Mouse (Mus musculus) brain, adult 2 months (tissue): ENCODE data around the gene Olfr17.
"Not testable (repeated sequence)": the region's sequence is repeated elsewhere in the genome, so short reads cannot be mapped to it uniquely, and the experiment has no call there.

Experiments used
- DNase-seq: peaks from one replicate; pipeline ENCODE4 v3.0.0; 2011; ENCODE audit warnings: low read depth, low spot score

Gene Olfr17

GRCm38 (mm10) chr7:107092920-107093319 is at the start of gene Olfr17:
Olfr17 (plus strand) TSS chr7:107093220.
- DNase-seq, result no peak

DNA sequence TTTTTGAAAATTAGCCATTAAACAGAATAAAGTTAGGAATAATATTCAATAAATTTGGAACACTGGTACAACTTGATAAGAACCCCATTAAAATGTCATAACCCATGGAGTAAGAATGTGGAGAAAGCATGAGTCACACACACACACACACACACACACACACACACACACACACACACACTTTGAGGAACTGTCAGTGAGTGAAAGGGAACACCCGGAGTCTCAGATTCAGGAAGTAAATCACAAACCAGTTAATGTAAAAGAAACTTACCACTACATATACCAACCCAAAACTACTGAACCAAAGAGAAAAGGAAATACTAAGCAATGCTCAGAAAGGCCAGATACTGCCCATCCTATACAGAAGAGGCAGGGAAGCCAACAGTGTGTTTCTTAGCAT is 48.6 kb upstream of the Olfr17 start:
- no peak for DNase-seq

- peak; percentile 62 for DNase-seq
These were observed 47.2 kb upstream of the Olfr17 start for GRCm38 (mm10) chr7:107045833-107046232.

GRCm38 (mm10) chr7:107047578-107047977 is 45.4 kb upstream of the Olfr17 start:
- DNase-seq, result no peak

GRCm38 (mm10) chr7:107070681-107071080 is 22.3 kb upstream of the Olfr17 start, which contains the start of gene Olfr714:
Olfr714 (plus strand) TSS chr7:107070981.
- no peak for DNase-seq

DNA sequence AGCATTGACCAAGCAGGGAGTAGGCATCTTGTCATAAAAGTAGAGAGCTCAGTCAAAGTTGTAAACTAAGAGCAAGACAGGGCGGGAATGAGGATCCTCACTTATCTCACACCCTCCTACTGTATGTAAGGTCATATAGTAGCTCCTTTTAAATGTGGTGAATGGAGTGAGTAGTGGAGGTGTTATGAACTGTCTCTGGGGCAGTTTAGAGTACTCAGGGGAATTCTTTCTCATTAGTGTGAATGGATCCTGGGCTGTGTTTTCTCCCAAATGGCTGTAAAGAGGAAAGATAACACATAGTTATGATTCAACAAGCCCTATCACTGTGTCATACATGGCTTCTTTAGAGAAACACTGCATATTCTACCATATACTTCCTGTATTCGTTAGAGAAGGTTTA is 17.2 kb downstream of the Olfr17 start, which contains the start of gene Olfr715b:
Olfr715b (minus strand) TSS at position 101 of the 400 bp plus-strand sequence.
- DNase-seq, result not testable (repeated sequence)

DNA sequence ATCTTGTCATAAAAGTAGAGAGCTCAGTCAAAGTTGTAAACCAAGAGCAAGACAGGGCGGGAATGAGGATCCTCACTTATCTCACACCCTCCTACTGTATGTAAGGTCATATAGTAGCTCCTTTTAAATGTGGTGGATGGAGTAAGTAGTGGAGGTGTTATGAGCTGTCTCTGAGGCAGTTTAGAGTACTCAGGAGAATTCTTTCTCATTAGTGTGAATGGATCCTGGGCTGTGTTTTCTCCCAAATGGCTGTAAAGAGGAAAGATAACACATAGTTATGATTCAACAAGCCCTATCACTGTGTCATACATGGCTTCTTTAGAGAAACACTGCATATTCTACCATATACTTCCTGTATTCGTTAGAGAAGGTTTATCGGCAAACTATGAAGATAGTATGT is 38.0 kb downstream of the Olfr17 start, which contains the start of gene Olfr715:
Olfr715 (minus strand) TSS at position 101 of the 400 bp plus-strand sequence.
- not testable (repeated sequence) for DNase-seq

DNA sequence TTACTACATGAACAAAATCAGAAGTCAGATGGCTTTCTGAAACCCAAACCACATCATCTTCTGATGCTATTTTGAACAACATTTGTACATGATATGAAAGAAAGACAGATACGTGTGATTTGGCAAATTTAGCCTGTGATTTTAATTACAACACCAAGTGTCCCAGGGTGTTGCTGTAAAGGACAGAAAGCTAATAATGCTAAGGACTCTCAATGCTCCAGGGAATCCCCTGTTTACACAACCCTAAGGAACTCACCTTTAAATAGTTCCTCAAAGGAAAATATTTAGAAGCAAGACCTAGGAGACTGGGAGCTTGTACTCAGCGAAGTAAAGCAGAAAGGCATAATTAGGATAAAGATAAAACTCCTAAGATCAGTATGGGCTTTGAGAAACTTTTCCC is 45.0 kb downstream of the Olfr17 start, which contains the start of gene Olfr716:
Olfr716 (plus strand) TSS at position 301 of the 400 bp plus-strand sequence.
- not testable (repeated sequence) for DNase-seq
